Mouse (Mus musculus): ENCODE measurements around the gene Mmp9.

- TF ChIP-seq CTCF (conservative IDR thresholded peaks at IDR 0.05; ENCODE audit: low read length) (peak; percentile 88), NANOG (IDR thresholded peaks at IDR 0.05; ENCODE audit: borderline replicate concordance, low read length) (peak; percentile 83), POU5F1 (IDR thresholded peaks at IDR 0.05; ENCODE audit: borderline replicate concordance, low read length) (no peak)
Observed at GRCm38 (mm10) chr2:164957548-164958315, 17.2 kb downstream of the Mmp9 start.

All from E14TG2a.4 (cell line).